ENCODE assay signal across 8 mouse cellular contexts in genomic region chr7:43282859-43283595, GRCm38 (mm10). TPM values are rescaled to one million over a fixed set of nuclear protein-coding genes. Genes with fewer than 3 reads are reported as not detected.
DNase-seq lines count a peak whose midpoint lies in the region; ATAC-seq lines count a peak whose summit lies in the region.

No protein-coding gene starts in this region.

- ATAC-seq in hindbrain, embryonic 14.5 days (ENCODE audit: low FRiP score), result peak; percentile 88

- H3K4me1 ChIP-seq in hindbrain, embryonic 14.5 days (replicated peaks; ENCODE audit: control insufficient read depth, insufficient read depth, low read length), result no peaks in the 10 kb centered on the region

- H3K4me2 ChIP-seq in hindbrain, embryonic 14.5 days (replicated peaks), result peak overlapping the region; percentile 58

- H3K9me3 ChIP-seq in hindbrain, embryonic 14.5 days (ENCODE audit: control insufficient read depth, low read length), result no peaks in the 10 kb centered on the region

- peak overlapping the region; percentile 72 for H3K27ac ChIP-seq in hindbrain, embryonic 14.5 days

- no peaks in the 10 kb centered on the region for H3K27me3 ChIP-seq in hindbrain, embryonic 14.5 days (ENCODE audit: control insufficient read depth, insufficient read depth, low read length)

- peak; percentile 74 for DNase-seq in R1 (ENCODE audit: low read depth, low spot score)
- DNase-seq in cerebellum, postnatal 14 days, result peak; percentile 90 to 91
- peak; percentile 85 to 90 for DNase-seq in frontal cortex, postnatal 25 days (ENCODE audit: low spot score in 2 of 2)
- peak; percentile 84 for DNase-seq in hindbrain, embryonic 14.5 days (ENCODE audit: low spot score)
- DNase-seq in layer of hippocampus, postnatal 25 days (ENCODE audit: extremely low spot score in 1 of 2, low spot score in 1 of 2), result peak; percentile 79 to 97
- DNase-seq in lung, postnatal 14 days, result peak; percentile 82
- DNase-seq in retina, postnatal 1 day, result peak; percentile 67
- peak; percentile 81 for DNase-seq in thymus, postnatal 4 days

- H3K9ac ChIP-seq in hindbrain, embryonic 14.5 days, result peak overlapping the region; percentile 68

- peak overlapping the region; percentile 39 for H3K4me3 ChIP-seq in hindbrain, embryonic 14.5 days (replicated peaks; ENCODE audit: low read length)

- 7% methylated on average over 18 of the region's 18 CpGs for WGBS in hindbrain, embryonic 14.5 days

- no peaks in the 10 kb centered on the region for H3K36me3 ChIP-seq in hindbrain, embryonic 14.5 days (replicated peaks; ENCODE audit: control insufficient read depth, insufficient read depth)

RNA-seq across cellular contexts. Expression of gene Zfp715, which starts 30.1 kb away (rescaled TPM):
- polyA plus RNA-seq in hindbrain, embryonic 14.5 days (2014; fragmentation: Nextera tagmentation; extraction: Ambion mirVana), result 21.6 and 27.6 TPM in 2 replicates
- 10 to 100 TPM; 24.1 to 24.4 TPM for total RNA-seq in layer of hippocampus, postnatal 25 days (2021)

Comparison
In these comparisons a context has a peak if more than half of its experiments do, and no peak if none do; other contexts are left out.
1. Peak in every context shown above with its lines: DNase-seq, ATAC-seq, H3K4me3 ChIP-seq and H3K27ac ChIP-seq.